Mouse (Mus musculus): Measurements from ENCODE around the gene Igflr1.

Gene Igflr1

DNA sequence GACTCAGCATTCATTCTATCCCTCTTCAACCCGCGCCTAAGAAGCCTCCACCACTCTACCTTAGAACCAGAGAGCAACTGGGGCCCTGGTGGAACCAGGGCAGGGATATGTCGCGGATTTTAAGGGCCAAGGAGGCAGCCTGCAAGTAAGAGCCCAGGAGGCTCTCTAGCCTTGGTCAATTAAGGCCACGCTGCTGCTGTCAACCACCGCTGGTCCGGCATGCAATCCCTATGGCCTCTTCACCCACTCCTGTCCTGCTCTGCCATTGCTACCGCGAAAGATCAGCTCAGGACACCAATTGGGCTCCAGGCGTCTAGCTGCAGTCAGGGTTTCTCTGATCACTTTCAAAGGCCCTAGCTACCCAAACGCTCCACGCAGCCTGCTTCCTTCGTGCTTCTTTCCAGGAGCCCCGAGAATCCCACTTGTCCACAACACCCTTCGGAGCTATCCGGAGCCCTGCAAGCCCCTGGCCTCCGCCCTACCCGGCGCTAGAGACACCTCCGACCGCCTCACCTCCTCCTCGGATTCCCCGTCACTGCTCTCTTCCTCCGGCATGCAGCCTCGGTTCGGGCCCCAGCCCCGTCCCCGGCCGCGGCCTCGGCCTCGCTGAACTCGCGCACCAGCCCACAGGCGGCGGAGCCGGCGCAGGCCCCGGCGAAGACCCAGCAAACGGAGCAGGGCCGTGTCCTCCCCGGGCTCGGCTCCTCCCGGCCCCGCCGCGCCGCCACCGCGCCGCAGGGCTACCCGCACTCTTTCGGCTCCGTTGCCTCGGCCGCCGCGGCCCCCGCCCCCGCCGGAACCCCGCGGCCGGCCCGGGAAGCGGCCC, 22.8 kb downstream of the Igflr1 start:
- no peak for DNase-seq (ENCODE audit: extremely low spot score, low read depth, low spot score)

DNA sequence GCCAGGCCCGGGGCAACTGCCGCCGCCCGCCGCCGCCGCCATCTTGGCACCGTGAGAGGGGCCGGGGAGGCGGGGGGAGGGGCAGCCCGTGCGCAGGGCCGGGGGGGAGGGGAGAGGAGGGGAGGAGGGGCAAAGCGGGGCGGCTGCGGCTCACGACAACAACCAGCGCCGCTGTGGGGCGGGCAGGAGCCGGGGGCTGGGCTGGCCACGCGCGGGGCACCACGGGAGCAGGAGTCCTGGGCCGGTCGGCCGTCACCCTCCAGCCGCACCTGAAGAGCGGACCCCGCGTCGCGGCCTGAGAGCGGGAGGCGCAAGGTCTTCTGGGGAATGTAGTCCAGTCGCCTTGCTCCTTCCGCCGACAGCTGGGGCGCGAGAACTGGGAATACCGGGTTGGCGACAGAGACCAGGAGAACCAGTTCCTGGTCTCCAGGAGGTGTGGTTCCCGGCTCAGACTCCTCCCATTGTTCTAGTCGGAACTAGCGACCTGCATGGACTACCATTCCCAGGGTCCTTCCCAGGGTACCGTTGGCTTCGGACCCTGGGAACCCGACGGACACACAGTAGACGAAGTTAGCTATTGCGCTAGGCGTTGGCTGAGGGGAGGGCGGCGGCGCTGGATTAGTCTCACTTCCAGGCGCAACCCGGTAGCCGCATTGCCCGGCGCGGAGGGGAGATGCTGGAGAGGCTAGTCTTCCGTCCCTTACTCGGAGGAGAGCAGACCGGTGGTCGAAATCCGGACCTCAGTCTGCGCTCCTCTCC, 23.6 kb downstream of the Igflr1 start, which contains the start of gene Kmt2b:
TSS of gene Kmt2b (minus strand) at position 51 of the 759 bp plus-strand sequence.
- peak; percentile 85 for DNase-seq (ENCODE audit: extremely low spot score, low read depth, low spot score)

DNA sequence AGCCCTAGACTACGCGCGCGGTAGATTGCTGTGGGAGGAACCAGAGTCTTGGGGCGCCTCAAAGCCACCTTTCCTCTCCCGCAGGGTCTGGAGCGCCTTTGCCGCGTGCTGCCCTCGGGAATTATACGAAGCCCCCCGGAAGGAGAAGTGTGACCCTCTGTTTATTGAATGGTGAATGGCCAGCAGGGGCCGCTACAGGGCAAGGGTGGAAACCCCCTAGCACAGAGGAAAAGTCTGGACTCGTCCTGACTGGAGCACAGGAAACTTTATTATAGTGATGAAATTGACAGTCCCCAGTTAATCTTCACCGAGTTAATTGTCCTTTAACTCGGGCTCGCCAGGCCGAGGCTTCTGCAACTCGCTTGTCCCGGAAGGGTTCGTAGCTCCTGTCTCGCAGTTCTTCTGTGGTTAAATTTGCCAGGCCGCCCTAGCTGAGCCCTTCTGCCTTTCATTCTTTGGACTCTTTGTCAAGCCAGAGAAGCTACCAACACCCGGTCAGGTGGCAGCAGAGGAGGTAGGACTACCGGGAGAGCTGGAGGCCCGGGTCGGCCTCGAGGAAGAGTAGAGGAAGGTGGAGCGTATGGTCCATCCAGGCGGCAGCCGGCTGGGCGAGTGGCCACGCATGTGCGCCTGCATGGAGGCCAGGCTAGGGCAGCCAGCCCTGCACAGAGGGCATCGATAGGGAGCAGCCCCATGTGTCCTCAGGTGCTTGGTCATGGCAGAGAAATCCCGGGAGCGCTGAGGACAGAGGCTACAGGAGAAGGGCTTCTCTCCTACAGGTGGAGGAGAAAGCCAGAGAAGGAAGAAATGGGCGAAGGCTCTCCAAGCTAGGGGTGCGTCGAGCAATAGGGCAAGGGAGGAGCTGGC, 24.4 kb downstream of the Igflr1 start:
- peak; percentile 67 for DNase-seq (ENCODE audit: extremely low spot score, low read depth, low spot score)

DNA sequence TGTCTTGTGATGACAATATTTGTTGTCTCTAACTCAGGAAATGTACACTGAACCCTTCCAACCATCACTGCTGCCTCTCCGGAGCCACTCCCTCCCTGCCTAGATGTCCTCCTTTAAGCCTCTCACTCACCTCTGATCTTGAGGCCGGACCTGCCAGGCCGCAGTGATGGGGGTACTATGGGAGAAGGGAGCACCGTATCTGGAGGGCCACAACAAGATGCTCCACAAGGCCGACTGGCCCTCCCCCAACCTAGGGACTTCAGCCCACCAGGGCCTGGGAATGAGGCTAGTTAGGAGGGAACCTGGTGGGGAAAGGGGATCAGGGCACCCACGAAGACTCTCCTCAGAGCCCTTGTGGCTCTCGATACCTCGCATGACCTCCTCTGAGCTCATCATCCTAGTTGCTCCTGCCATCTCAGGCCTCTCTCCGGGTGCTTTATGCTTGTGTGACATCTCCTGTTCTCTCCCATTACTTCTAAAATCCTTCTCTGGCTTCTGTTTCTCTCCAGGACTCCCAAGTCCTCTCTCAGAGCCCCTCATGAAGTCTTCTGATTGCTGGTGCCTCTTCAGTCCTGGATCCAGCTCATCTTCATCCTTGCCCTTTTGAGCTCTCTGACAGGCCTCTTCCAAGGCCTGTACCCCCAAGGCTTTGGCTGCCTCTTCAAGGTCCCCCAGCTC, 25.8 kb downstream of the Igflr1 start:
- DNase-seq (ENCODE audit: extremely low spot score, low read depth, low spot score), result no peak

DNA sequence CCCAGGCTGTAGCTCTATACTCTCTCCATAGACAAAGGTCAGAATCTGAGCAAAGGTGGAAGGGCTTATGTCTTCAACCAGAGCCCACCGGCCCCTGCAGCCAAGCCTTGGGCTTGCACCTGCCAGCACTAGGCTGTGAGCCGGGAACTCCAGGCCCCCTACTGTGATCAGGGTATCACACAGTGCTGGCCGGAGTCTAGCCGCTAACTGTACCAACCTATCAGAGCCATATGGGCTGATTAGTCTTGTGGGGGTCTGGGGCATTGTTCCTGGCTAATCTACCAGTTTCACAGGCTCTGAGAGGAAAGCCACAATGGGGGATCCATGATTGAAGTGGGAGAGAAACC, 26.4 kb downstream of the Igflr1 start:
- no peak for DNase-seq (ENCODE audit: extremely low spot score, low read depth, low spot score)

DNA sequence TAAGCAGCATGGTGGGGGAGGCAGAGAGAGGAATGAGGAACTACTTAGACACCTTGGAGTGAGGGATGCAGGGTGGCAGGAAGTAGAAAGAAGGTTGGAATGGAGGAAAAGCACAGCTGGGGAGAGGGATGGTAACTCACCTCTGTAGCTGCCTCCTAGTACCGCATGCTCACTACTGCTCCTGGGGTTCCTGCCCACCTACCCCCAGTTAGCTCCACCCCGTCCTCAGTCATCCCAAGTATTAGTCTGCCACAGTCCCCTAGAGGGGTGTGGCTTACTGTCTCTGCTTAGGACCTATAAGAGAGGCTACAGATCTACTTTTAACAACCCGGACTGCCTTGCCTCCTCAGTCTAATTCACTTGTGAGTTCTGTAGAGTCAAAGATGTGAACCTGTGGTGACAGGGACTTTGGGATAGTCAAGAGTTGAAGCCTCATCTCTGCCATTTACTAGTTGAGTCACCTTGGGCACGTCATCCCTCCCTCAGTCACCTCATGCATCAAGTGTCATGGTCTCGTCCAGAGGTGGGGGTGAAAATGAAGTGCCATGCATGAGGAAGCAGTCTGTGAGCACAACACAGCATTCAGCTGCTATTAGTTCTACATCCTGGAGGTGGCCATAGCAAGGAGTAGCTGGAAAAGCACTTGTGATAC, 27.7 kb downstream of the Igflr1 start:
- DNase-seq (ENCODE audit: extremely low spot score, low read depth, low spot score), result no peak

DNA sequence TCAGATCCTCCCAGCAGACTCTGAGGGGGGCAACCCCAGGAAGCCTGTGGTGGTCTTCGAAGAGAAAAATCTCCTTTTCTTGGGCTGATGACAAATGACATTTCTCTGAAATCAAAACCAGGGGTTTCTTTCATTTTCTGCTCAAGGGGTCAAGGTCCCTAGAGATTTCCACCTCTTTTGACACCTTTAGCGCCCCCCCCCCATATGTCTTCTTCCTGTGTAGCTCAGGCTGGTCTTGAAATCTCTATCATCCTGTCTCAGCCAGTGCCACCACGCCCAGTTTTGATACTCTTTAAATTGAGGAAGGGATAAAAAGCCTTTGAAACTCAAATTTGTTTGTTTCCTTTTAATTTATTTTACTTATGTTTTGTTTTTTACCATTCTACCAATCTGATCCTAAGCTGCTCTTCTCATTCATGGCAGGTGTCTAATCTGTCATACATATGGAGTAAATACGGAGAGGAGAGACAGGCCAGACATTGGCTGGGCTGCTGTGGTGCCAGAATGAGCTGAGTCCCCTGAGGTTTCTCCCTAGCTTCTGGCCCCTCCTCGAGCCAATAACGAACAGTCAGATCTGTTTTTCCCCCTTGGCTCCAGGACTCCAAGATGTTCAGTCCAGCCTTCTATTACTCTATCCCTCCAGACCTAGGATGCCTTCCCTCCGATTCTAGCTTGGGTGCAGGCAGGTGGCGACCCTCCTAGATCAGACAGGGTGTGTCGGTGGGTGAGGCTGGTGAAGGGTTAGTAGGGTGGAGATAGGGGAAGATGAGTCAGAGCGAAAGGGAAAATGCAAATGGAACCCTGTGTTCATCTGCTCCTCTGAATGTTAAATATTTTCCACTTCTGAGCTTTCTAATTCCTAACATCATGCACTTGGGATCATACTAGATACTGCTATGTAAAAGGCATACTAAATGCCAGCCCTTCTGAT, 28.6 kb downstream of the Igflr1 start:
- no peak for DNase-seq (ENCODE audit: extremely low spot score, low read depth, low spot score)

DNA sequence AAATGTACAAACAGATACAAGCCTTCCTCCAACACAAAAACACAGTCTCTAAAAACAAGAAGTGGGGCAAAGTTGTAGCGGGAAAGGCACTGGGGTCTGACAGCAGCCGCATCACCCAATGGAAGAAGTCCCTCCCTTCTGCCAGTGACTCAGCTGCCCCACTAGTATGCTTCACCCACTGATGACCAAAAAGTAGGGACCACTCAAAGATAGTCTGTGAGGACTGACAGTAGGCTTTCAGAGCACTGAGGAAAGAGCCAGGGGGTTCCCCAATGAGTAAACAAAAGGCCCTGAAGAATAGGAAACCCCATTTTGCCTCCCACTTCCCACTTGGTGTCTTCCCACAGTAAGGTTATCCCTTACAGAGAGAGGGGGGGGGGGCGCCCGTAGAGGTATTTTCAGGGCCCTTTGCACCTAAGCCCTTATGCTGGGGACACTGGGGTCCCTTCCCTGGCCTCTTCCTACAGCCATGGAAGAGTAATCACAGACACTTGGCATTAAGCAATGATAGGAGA, 29.3 kb downstream of the Igflr1 start:
- DNase-seq (ENCODE audit: extremely low spot score, low read depth, low spot score), result no peak

DNA sequence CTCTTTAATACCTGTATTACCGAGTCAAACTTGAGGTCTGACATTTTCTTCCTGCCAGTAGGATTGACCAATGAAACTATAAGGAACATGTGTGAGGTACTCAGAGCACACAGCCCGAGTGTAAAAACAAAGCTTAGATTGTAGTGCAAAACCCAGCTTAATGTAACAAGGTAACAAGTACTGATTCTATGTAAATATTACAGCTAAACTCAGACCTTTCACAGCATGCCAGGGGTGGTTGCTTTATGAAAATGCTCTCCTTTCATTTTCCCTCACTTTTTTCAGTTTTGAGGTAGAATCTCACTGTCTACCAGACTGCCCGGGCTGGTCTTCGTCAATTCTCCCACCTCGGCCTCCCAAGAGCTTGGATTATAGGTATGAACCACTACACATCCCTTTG, 30.9 kb downstream of the Igflr1 start:
- DNase-seq (ENCODE audit: extremely low spot score, low read depth, low spot score), result no peak

DNA sequence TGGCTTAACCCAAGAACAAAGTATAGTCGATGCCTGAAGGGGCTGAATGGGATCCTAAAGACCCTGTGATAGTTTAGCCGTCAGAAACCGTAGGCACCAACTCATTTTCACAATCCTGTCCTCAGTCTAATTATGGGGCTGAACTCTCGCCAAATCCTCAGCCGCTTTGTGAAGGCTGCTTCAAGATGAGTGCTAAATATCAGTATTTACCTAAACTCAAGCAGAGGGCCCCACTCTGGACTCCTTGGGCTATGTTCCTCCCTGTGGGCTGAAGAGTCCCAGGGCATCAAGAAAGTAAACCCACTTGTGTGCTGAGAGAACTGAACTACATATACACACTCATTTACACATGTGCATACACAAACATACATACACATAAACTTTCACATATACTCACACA, 31.6 kb downstream of the Igflr1 start:
- DNase-seq (ENCODE audit: extremely low spot score, low read depth, low spot score), result no peak

DNA sequence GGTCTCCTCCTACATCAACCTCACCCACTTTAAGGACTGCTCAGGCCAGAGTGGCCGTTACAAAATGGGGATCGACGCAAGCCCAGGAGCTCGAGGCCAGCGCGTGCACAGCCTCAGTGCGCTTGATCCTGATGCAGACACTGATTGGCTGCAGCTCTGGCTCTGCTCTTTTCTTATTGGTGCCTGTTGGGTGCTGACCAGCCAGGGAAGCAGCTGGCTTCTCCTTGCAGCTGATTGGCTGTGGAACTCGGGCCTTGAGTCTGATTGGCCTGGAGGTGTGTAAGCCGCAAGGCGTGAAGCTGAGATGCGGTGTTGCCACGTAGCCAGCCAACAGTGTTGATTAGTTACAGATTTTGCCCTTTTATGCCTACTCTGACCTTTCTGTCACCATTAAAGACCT, 33.6 kb downstream of the Igflr1 start, which contains the start of gene Zbtb32:
TSS of gene Zbtb32 (minus strand) at position 124 of the 400 bp plus-strand sequence.
- DNase-seq (ENCODE audit: extremely low spot score, low read depth, low spot score), result no peak

DNA sequence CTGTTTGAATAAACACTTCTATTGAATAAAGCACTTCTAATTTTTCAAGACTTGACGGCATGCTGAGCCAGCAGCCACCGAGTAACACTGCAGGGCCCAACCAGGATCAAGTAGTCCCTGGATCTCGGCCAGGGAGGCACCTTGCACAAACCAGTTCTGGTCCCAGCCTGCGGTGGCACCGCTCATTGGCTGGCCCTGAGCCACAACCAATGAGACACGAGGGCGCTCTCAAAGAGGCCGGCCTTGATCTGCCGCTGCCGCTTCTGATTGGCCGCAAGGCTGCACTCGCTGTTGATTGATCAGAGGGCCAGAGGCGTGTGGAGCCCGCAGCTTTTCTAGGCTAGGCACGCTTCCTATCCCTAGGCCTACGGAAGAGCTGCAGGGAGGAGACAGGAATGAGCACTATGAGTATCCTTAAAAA, 34.7 kb downstream of the Igflr1 start:
- DNase-seq (ENCODE audit: extremely low spot score, low read depth, low spot score), result no peak

DNA sequence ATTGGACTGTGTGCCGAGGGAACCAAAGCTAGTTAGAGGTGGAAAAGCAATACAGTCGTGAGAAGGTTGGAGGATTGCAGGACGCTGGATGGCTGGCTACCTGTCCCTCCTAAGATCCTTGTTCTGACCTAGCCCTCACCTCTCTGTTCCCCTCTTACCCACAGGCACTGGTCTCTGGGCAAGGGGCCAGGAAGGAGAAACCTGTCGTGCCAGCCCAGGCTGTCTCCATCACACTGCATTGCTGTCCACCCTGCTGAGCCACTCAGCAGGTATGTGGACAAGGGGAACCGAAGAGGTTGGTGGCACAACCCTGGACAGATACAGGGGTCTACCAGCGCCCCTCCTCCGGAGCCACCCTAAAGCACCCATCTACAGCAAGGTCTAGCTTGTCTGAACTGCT, 35.4 kb downstream of the Igflr1 start:
- DNase-seq (ENCODE audit: extremely low spot score, low read depth, low spot score), result no peak

DNA sequence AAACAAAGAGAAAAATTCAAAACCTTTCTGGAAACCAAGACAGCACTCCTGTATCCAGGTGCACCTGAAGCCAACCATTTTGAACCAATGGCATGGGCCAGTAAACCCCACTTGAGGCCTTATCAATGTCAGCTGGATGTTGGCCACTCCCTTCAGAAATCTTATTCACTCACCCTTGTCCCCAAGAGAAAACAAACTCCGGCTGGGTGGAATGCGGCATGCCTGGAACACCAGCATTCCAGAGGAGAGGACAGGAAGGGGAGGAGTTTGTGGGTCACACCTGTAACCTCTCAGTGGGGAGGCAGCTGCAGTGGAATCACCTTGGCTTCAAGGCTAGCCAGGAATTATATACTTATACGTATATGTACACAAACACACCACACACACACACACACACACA, 37.4 kb downstream of the Igflr1 start:
- DNase-seq (ENCODE audit: extremely low spot score, low read depth, low spot score), result no peak

DNA sequence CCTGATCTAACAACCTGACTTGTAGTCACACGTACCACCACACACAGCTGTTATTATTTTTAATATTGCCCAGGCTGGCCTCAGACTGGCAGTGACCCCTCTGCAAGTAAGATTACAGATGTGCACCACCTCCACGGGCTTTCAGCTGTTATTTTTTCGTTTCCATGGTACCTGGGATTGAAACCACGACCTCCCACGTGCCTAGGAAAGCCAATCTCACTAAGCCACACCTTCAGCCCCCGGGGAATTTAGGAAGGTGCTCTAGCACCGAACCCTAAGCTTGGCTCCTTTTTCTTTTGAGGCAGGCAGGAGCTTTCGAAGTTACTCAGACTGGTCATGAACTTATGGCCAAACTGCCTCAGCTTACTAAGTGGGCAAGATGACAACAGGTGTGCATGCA, 39.2 kb downstream of the Igflr1 start:
- no peak for DNase-seq (ENCODE audit: extremely low spot score, low read depth, low spot score)

DNA sequence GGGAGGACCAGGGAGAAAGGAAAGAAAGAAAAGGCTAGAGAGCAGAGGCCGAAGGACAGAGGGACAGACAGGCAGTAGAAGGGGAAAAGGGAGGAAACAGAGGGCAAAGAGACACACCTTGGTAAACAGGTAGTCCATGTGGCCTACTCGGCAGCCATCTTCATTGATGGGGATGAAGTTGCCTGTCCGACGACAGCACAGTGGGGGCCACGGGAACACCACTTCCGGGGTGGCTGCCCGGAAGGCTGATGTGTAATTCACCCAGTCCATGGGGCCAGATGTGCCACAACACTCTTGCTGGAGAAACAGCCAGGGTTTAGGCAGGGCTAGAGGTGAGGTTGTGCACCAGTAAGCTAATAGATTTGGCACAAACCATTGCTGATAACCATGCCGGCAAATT, 39.7 kb downstream of the Igflr1 start:
- no peak for DNase-seq (ENCODE audit: extremely low spot score, low read depth, low spot score)

DNA sequence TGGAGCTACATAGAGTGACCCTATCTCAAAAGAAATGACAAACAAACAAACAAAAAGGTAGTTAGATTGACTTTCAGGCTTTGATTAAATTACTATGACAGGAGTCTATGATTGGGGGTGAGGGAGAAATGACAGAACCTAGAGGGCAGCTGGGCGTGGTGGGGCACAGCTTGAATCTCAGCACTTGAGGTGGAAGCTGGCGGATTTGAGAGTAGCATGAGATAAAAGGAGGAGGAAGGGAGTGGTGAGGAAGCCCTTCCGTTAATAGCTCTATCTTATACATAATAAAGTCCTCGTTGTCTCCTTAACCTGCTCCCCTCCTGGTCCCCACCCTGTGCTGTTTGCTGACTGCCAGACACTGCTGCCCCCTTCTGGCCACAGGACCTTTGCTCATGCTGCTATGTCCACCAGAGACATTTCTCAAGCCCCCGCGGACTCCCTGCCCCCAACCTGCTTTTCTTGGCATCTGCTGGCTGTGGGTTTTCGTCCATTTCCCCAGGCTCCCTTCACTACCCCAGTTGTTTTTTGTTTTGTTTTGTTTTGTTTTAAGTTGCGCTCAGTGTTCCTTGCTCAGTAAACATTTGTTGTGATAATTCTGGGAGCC, 42.6 kb downstream of the Igflr1 start:
- no peak for DNase-seq (ENCODE audit: extremely low spot score, low read depth, low spot score)

DNA sequence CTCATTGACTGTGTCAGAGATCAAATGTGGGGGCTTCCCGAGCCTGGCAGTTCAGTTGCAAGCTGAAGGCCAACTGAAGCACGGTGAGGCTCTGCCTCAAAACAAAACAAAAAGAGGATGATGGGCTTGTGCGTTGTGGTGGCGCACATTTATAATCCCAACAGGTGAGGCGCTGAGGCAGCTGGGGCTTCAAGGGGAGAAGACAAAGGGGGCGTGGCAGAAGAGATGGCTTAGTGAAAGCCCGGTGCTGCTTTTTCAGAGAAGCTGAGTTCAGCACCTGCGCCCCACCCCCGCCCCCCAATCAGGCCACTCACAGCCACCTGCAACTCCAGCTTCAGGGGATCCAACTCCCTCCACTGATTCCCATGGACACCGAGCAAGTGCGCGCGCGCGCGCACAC, 43.2 kb downstream of the Igflr1 start:
- DNase-seq (ENCODE audit: extremely low spot score, low read depth, low spot score), result no peak

DNA sequence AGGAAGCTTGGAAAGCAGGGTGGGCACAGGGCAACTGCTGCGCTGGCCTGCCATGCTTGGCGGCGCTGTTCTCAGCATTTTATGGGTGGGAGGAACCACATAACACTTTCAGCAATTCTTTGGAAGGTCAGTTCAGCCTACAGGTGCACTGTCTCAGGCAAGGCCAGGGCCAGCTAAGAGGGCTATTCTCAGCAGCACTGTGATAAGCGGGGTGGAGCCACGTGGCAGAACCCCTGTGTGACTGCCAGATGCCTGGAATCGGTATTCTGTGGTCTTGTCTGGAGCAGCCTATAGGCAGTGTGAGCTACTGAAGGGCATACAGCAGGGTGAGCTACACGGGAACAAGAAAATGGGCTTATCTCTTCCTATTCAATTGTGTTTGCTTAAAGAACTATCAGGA, 44.8 kb downstream of the Igflr1 start:
- no peak for DNase-seq (ENCODE audit: extremely low spot score, low read depth, low spot score)
